Mouse (Mus musculus): ENCODE data around the gene Stk39.

GRCm38 (mm10) chr2:68270836-68271235 lies 201.2 kb downstream of the Stk39 start:
- no peak for TF ChIP-seq ZNF384 (IDR thresholded peaks at IDR 0.05; ENCODE audit: low read depth, low read length)
- TF ChIP-seq CHD2 (IDR thresholded peaks at IDR 0.05; ENCODE audit: low read depth, low read length), result no peak
- TF ChIP-seq HCFC1 (IDR thresholded peaks at IDR 0.05; ENCODE audit: borderline replicate concordance, insufficient read depth, low read length), result no peak
- TF ChIP-seq MAFK (IDR thresholded peaks at IDR 0.05; ENCODE audit: insufficient read depth, low read depth, low read length), result no peak

Measured in ES-E14 (cell line).